Mouse (Mus musculus) midbrain, postnatal 0 days (tissue): ENCODE measurements around the gene Rab9. TPM values are rescaled to one million over a fixed set of nuclear protein-coding genes. Genes with fewer than 3 reads are reported as not detected.
"Not testable (repeated sequence)": the region's sequence is repeated elsewhere in the genome, so short reads cannot be mapped to it uniquely, and the experiment has no call there.

Source experiments
- ATAC-seq: fragments of 200-750 bp; cut with Nextera tagmentation; 2 replicates; pipeline ENCODE4 v1.8.0; 2017; ENCODE audit warnings: moderate number of reproducible peaks, mild to moderate bottlenecking, moderate TSS enrichment, moderate library complexity; ENCODE audit not compliant: low FRiP score
- DNase-seq: peaks from one replicate; pipeline ENCODE4 v3.0.0-alpha.2; 2015; ENCODE audit warnings: low spot score
- H3K27ac ChIP-seq: fragments of 300-500 bp; sonication (generic); 2 replicates; pipeline ENCODE4 v1.5.1; 2014; ENCODE audit warnings: low read depth, mild to moderate bottlenecking, low read length, mixed read lengths
- H3K27me3 ChIP-seq: fragments of 300-500 bp; sonication (generic); 2 replicates; pipeline ENCODE4 v1.6.1; 2014; ENCODE audit warnings: low read length, control low read depth, mixed read lengths; ENCODE audit not compliant: insufficient read depth
- H3K36me3 ChIP-seq: fragments of 300-500 bp; sonication (generic); 2 replicates; pipeline ENCODE4 v1.6.1; 2014; ENCODE audit warnings: low read length, control low read depth, mixed read lengths; ENCODE audit not compliant: insufficient read depth
- H3K4me1 ChIP-seq: fragments of 300-500 bp; sonication (generic); 2 replicates; pipeline ENCODE4 v1.6.1; 2014; ENCODE audit warnings: mild to moderate bottlenecking, control low read depth, antibody characterized with exemption, low read length, mixed read lengths; ENCODE audit not compliant: insufficient read depth
- H3K4me2 ChIP-seq: fragments of 300-500 bp; sonication (generic); 2 replicates; pipeline ENCODE4 v1.6.1; 2014; ENCODE audit warnings: low read depth, mild to moderate bottlenecking, low read length, mixed read lengths; ENCODE audit not compliant: poor library complexity, severe bottlenecking
- H3K4me3 ChIP-seq: fragments of 300-500 bp; sonication (generic); 2 replicates; pipeline ENCODE4 v1.5.1; 2014; ENCODE audit warnings: low read depth, mild to moderate bottlenecking, low read length, moderate library complexity
- H3K9ac ChIP-seq: fragments of 300-500 bp; sonication (generic); replicated peaks from 2 replicates; pipeline ENCODE4 v1.6.1; 2014; ENCODE audit warnings: mild to moderate bottlenecking, low read length, moderate library complexity, mixed read lengths; ENCODE audit not compliant: poor library complexity, severe bottlenecking
- H3K9me3 ChIP-seq: fragments of 300-500 bp; sonication (generic); 2 replicates; pipeline ENCODE4 v1.6.1; 2016; ENCODE audit warnings: low read length, control low read depth
- CTCF ChIP-seq: IDR thresholded peaks from 2 replicates; pipeline ENCODE4 v1.5.1; 2016; ENCODE audit warnings: antibody characterized with exemption, mild to moderate bottlenecking
- WGBS: fragments of 180-500 bp; shearing (Covaris S2); extraction: QIAGEN DNeasy Blood & Tissue Kit; methylation state at CpG from one replicate; pipeline ENCODE4 v1.1.7; 2014; 5-methylcytosine and 5-hydroxymethylcytosine counted together
- polyA plus RNA-seq: library from polyadenylated mRNA; unstranded; fragments of >200 nt; fragmentation: Nextera tagmentation; extraction: Ambion mirVana; gene quantifications from 2 replicates; pipeline ENCODE4 v1.2.1, GENCODE M21; 2015
- total RNA-seq: library from RNA; depleted of rRNA; stranded (reverse); fragments of >200 nt; gene quantifications from 2 replicates; pipeline ENCODE4 v1.2.3, GENCODE M21; 2014

The Rab9 gene
- total and polyA plus RNA-seq, 2 experiments from 2014 or later = 41.4 to 56.7 TPM

GRCm38 (mm10) chrX:166515923-166516322, 36.3 kb upstream of the Rab9 start:
- Histone ChIP-seq H3K4me3 (no peak overlapping the region), H3K9me3 (no peaks in the 10 kb centered on the region), H3K9ac (no peak overlapping the region), H3K4me2 (no peak overlapping the region), H3K4me1 (no peaks in the 10 kb centered on the region), H3K36me3 (no peaks in the 10 kb centered on the region), H3K27me3 (no peaks in the 10 kb centered on the region), H3K27ac (no peak overlapping the region)
- ATAC-seq = no peak
- no peak for DNase-seq
- 83% methylated on average over 3 of the region's 3 CpGs for WGBS
- TF ChIP-seq CTCF = no peak

GRCm38 (mm10) chrX:166514035-166514434, 34.4 kb upstream of the Rab9 start:
- not testable (repeated sequence) for H3K4me3 ChIP-seq, H3K27me3 ChIP-seq, H3K36me3 ChIP-seq, H3K4me1 ChIP-seq, H3K9ac ChIP-seq, H3K9me3 ChIP-seq, ATAC-seq, H3K27ac ChIP-seq
- peak; percentile 2 for DNase-seq
- H3K4me2 ChIP-seq = peak overlapping the region; percentile 26
- WGBS = 27% methylated on average over 12 of the region's 12 CpGs

GRCm38 (mm10) chrX:166512071-166512470, 32.4 kb upstream of the Rab9 start:
- Histone ChIP-seq H3K9me3 (no peaks in the 10 kb centered on the region), H3K36me3 (no peaks in the 10 kb centered on the region), H3K9ac (no peak overlapping the region), H3K27me3 (no peaks in the 10 kb centered on the region), H3K27ac (no peak overlapping the region), H3K4me2 (no peak overlapping the region), H3K4me1 (no peaks in the 10 kb centered on the region), H3K4me3 (no peak overlapping the region)
- DNase-seq (no peak), ATAC-seq (no peak)
- WGBS = 85% methylated on average over 4 of the region's 4 CpGs
- no peak for TF ChIP-seq CTCF

- no peak overlapping the region for H3K27ac ChIP-seq
- DNase-seq = no peak
- no peak overlapping the region for H3K4me3 ChIP-seq
- H3K27me3 ChIP-seq = no peaks in the 10 kb centered on the region
- no peak overlapping the region for H3K9ac ChIP-seq
- H3K36me3 ChIP-seq = no peaks in the 10 kb centered on the region
- no peaks in the 10 kb centered on the region for H3K9me3 ChIP-seq
- ATAC-seq = no peak
- TF ChIP-seq CTCF = no peak
- no peak overlapping the region for H3K4me2 ChIP-seq
- H3K4me1 ChIP-seq = no peaks in the 10 kb centered on the region
Measured at GRCm38 (mm10) chrX:166511107-166511506, 31.4 kb upstream of the Rab9 start.

- no peaks in the 10 kb centered on the region for H3K27me3 ChIP-seq
- 22% methylated on average over 61 of the region's 65 CpGs for WGBS
- no peaks in the 10 kb centered on the region for H3K9me3 ChIP-seq
- DNase-seq (peak; percentile 97), ATAC-seq (peak; percentile 99)
- peak; percentile 65 for TF ChIP-seq CTCF
- no peaks in the 10 kb centered on the region for H3K36me3 ChIP-seq
- no peaks in the 10 kb centered on the region for H3K4me1 ChIP-seq
- H3K4me2 ChIP-seq = peak overlapping the region; percentile 45
- H3K4me3 ChIP-seq = peak overlapping the region; percentile 45
- H3K9ac ChIP-seq = peak overlapping the region; percentile 69
- H3K27ac ChIP-seq = peak overlapping the region; percentile 96
Measured at GRCm38 (mm10) chrX:166509761-166510738, 30.4 kb upstream of the Rab9 start.

GRCm38 (mm10) chrX:166504421-166504820, 24.8 kb upstream of the Rab9 start:
- WGBS = 77% methylated on average over 2 of the region's 2 CpGs
- H3K4me1 ChIP-seq = no peaks in the 10 kb centered on the region
- H3K9me3 ChIP-seq = no peaks in the 10 kb centered on the region
- no peaks in the 10 kb centered on the region for H3K27me3 ChIP-seq
- no peak overlapping the region for H3K4me3 ChIP-seq
- ATAC-seq (no peak), DNase-seq (no peak)
- H3K9ac ChIP-seq = no peak overlapping the region
- H3K36me3 ChIP-seq = no peaks in the 10 kb centered on the region
- no peak overlapping the region for H3K4me2 ChIP-seq
- TF ChIP-seq CTCF = no peak
- H3K27ac ChIP-seq = no peak overlapping the region
